Mouse (Mus musculus): ENCODE data around the gene Fam83g. TPM values are rescaled to one million over a fixed set of nuclear protein-coding genes. Genes with fewer than 3 reads are reported as not detected.
A peak's percentile ranks its signal among the peaks of the same experiment; 100 is the strongest.

The Fam83g gene
- polyA plus RNA-seq, 1 experiment from 2014 or later: 6.2 TPM

DNA sequence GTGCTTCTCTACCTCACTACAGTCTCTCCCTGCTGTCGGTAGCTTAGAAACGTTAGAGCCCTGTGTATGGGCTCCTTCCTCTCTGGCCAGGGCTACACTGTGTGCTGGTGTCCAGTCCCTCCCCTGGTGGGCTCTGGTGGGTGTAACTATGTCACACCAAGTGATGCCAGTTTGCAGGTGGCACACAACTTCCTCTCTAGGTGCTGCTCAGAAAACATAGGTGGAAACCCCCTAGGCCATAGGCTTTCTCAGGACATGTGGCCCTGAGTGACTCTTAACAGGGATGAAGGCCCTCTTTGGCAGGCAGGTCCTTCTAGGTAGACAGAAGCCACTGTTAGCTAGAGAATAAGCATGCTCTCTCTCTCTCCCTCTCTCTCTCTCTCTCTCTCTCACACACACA lies 26.5 kb upstream of the Fam83g start:
- H3K27ac ChIP-seq (ENCODE audit: low read length): no peak overlapping the region
- no peak overlapping the region for H3K4me2 ChIP-seq (ENCODE audit: low read depth, low read length)
- no peak overlapping the region for H3K4me3 ChIP-seq (ENCODE audit: low read depth, low read length)
- 60% methylated on average over 2 of the region's 2 CpGs for WGBS (ENCODE audit: insufficient replicate concordance)
- H3K9ac ChIP-seq (ENCODE audit: low read depth, low read length): no peak overlapping the region
- no peaks in the 10 kb centered on the region for H3K36me3 ChIP-seq (ENCODE audit: control insufficient read depth, insufficient read depth)
- H3K9me3 ChIP-seq (replicated peaks; ENCODE audit: control insufficient read depth, low read length): no peaks in the 10 kb centered on the region
- no peaks in the 10 kb centered on the region for H3K27me3 ChIP-seq (ENCODE audit: control insufficient read depth, insufficient read depth, low read depth, low read length)
- no peak for ATAC-seq (ENCODE audit: low read depth)
- H3K4me1 ChIP-seq (ENCODE audit: control insufficient read depth, low read depth, low read length): no peaks in the 10 kb centered on the region

- 78% methylated on average over 3 of the region's 3 CpGs for WGBS (ENCODE audit: insufficient replicate concordance)
- ATAC-seq (ENCODE audit: low read depth): no peak
- Histone ChIP-seq H3K27ac (ENCODE audit: low read length) (no peak overlapping the region), H3K4me3 (ENCODE audit: low read depth, low read length) (no peak overlapping the region), H3K9me3 (replicated peaks; ENCODE audit: control insufficient read depth, low read length) (no peaks in the 10 kb centered on the region), H3K4me2 (ENCODE audit: low read depth, low read length) (no peak overlapping the region), H3K36me3 (ENCODE audit: control insufficient read depth, insufficient read depth) (no peaks in the 10 kb centered on the region), H3K9ac (ENCODE audit: low read depth, low read length) (no peak overlapping the region), H3K27me3 (ENCODE audit: control insufficient read depth, insufficient read depth, low read depth, low read length) (no peaks in the 10 kb centered on the region), H3K4me1 (ENCODE audit: control insufficient read depth, low read depth, low read length) (no peaks in the 10 kb centered on the region)
Observed at GRCm38 (mm10) chr11:61658360-61658922, 25.4 kb upstream of the Fam83g start.

DNA sequence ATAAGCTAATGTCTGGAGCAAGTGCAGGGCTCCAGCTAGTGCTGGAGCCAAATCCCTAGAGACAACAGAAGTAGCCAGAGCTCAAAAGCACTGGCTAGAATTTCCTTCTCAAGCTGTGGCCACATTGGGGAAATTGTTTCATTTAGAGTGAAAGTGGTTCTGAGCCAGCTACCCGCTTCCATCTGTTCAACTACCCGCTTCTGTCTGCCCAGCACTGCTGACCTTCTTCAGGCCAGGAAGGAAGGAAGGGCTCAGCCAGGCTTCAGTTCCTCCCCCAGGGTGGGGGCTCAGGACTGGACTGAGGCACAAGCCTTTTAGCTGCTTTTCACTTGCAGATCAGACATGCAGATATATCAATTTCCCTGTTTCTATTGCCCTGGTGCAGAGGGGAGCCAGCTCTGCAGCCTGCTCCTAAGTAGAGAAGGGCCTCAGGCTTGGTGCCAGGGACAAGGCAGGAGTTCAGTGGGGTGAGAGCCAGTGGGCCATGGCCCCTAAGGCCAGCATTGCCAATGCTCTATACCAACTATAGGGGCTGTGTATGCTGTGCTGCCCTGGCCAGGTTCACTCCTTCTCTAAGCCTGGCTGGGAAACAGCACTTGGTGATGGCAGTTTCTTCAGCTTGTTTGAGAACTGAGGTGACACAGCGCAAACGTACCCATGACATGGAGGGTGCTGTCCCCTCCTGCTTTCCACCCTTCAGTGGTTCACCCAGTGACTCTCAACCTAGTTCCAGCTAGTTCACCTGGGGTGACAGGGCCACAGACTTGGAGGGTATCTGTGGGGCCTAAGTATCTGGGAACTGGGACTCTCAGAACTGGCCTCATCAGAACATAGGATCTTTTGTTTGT lies 24.7 kb upstream of the Fam83g start:
- Histone ChIP-seq H3K27me3 (ENCODE audit: control insufficient read depth, insufficient read depth, low read depth, low read length) (no peaks in the 10 kb centered on the region), H3K4me3 (ENCODE audit: low read depth, low read length) (no peak overlapping the region), H3K36me3 (ENCODE audit: control insufficient read depth, insufficient read depth) (no peaks in the 10 kb centered on the region), H3K9me3 (replicated peaks; ENCODE audit: control insufficient read depth, low read length) (no peaks in the 10 kb centered on the region), H3K27ac (ENCODE audit: low read length) (0 out of 2 replicates have a peak overlapping the region, but pooled peaks have one; percentile 24), H3K4me1 (ENCODE audit: control insufficient read depth, low read depth, low read length) (no peaks in the 10 kb centered on the region), H3K9ac (ENCODE audit: low read depth, low read length) (no peak overlapping the region), H3K4me2 (ENCODE audit: low read depth, low read length) (no peak overlapping the region)
- 42% methylated on average over 4 of the region's 4 CpGs for WGBS (ENCODE audit: insufficient replicate concordance)
- no peak for ATAC-seq (ENCODE audit: low read depth)

DNA sequence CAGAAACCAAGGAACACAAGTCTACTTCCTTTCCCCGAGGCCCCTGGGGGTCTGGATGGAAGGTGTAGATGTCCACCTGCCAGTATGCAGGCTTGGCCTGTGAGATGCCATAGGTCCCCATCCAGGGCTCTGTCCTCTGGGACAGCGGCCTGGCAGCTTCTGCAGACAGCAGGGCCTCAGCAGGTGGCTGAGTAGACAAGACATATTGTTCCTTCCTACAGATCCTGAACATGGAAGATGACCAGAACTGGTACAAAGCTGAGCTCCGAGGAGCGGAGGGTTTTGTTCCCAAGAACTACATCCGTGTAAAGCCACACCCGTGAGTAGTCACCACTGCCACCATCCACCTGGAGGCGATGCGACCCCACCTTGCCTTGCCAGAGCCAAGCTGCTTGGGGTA lies 23.9 kb upstream of the Fam83g start:
- Histone ChIP-seq H3K36me3 (ENCODE audit: control insufficient read depth, insufficient read depth) (no peaks in the 10 kb centered on the region), H3K9ac (ENCODE audit: low read depth, low read length) (no peak overlapping the region), H3K9me3 (replicated peaks; ENCODE audit: control insufficient read depth, low read length) (no peaks in the 10 kb centered on the region), H3K4me1 (ENCODE audit: control insufficient read depth, low read depth, low read length) (no peaks in the 10 kb centered on the region), H3K27ac (ENCODE audit: low read length) (no peak overlapping the region), H3K4me2 (ENCODE audit: low read depth, low read length) (no peak overlapping the region), H3K4me3 (ENCODE audit: low read depth, low read length) (no peak overlapping the region), H3K27me3 (ENCODE audit: control insufficient read depth, insufficient read depth, low read depth, low read length) (no peaks in the 10 kb centered on the region)
- 61% methylated on average over 8 of the region's 8 CpGs for WGBS (ENCODE audit: insufficient replicate concordance)
- no peak for ATAC-seq (ENCODE audit: low read depth)

GRCm38 (mm10) chr11:61660806-61661392 lies 23.0 kb upstream of the Fam83g start:
- no peak overlapping the region for H3K9ac ChIP-seq (ENCODE audit: low read depth, low read length)
- no peak overlapping the region for H3K27ac ChIP-seq (ENCODE audit: low read length)
- H3K27me3 ChIP-seq (ENCODE audit: control insufficient read depth, insufficient read depth, low read depth, low read length): no peaks in the 10 kb centered on the region
- no peak overlapping the region for H3K4me2 ChIP-seq (ENCODE audit: low read depth, low read length)
- 40% methylated on average over 7 of the region's 7 CpGs for WGBS (ENCODE audit: insufficient replicate concordance)
- no peaks in the 10 kb centered on the region for H3K4me1 ChIP-seq (ENCODE audit: control insufficient read depth, low read depth, low read length)
- no peak overlapping the region for H3K4me3 ChIP-seq (ENCODE audit: low read depth, low read length)
- H3K9me3 ChIP-seq (replicated peaks; ENCODE audit: control insufficient read depth, low read length): no peaks in the 10 kb centered on the region
- ATAC-seq (ENCODE audit: low read depth): no peak
- no peaks in the 10 kb centered on the region for H3K36me3 ChIP-seq (ENCODE audit: control insufficient read depth, insufficient read depth)

DNA sequence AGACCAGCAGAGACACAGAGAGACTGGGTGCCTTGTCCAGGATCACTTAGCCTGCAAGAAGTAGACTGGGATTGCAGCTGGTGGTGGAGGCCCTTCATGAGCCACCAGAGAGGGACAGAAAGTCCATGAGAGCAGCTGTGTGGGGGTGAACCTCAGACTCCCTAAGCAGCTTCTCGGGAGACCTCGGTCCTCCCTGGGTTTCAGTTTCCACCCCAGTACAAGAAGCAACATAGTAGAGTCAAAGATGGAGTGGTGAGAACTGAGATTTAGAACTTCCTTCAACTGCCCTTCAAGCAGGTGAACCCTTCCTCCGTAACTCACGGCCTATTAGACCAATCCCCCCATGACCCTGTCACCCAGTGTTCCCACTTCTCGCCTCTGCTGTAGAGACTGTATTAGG lies 21.7 kb upstream of the Fam83g start:
- H3K4me3 ChIP-seq (ENCODE audit: low read depth, low read length): no peak overlapping the region
- H3K4me2 ChIP-seq (ENCODE audit: low read depth, low read length): no peak overlapping the region
- H3K36me3 ChIP-seq (ENCODE audit: control insufficient read depth, insufficient read depth): no peaks in the 10 kb centered on the region
- H3K27ac ChIP-seq (ENCODE audit: low read length): no peak overlapping the region
- H3K9me3 ChIP-seq (replicated peaks; ENCODE audit: control insufficient read depth, low read length): no peaks in the 10 kb centered on the region
- WGBS (ENCODE audit: insufficient replicate concordance): 75% methylated on average over 5 of the region's 5 CpGs
- H3K27me3 ChIP-seq (ENCODE audit: control insufficient read depth, insufficient read depth, low read depth, low read length): no peaks in the 10 kb centered on the region
- H3K4me1 ChIP-seq (ENCODE audit: control insufficient read depth, low read depth, low read length): no peaks in the 10 kb centered on the region
- H3K9ac ChIP-seq (ENCODE audit: low read depth, low read length): no peak overlapping the region
- ATAC-seq (ENCODE audit: low read depth): no peak

- no peak for ATAC-seq (ENCODE audit: low read depth)
- Histone ChIP-seq H3K4me3 (ENCODE audit: low read depth, low read length) (no peak overlapping the region), H3K4me1 (ENCODE audit: control insufficient read depth, low read depth, low read length) (no peaks in the 10 kb centered on the region), H3K9me3 (replicated peaks; ENCODE audit: control insufficient read depth, low read length) (no peaks in the 10 kb centered on the region), H3K9ac (ENCODE audit: low read depth, low read length) (no peak overlapping the region), H3K27me3 (ENCODE audit: control insufficient read depth, insufficient read depth, low read depth, low read length) (no peaks in the 10 kb centered on the region; the same call in 1 of the 2 replicates), H3K4me2 (ENCODE audit: low read depth, low read length) (no peak overlapping the region), H3K27ac (ENCODE audit: low read length) (no peak overlapping the region), H3K36me3 (ENCODE audit: control insufficient read depth, insufficient read depth) (no peaks in the 10 kb centered on the region)
- 67% methylated on average over 4 of the region's 4 CpGs for WGBS (ENCODE audit: insufficient replicate concordance)
Observed at GRCm38 (mm10) chr11:61665401-61665800, 18.5 kb upstream of the Fam83g start.

DNA sequence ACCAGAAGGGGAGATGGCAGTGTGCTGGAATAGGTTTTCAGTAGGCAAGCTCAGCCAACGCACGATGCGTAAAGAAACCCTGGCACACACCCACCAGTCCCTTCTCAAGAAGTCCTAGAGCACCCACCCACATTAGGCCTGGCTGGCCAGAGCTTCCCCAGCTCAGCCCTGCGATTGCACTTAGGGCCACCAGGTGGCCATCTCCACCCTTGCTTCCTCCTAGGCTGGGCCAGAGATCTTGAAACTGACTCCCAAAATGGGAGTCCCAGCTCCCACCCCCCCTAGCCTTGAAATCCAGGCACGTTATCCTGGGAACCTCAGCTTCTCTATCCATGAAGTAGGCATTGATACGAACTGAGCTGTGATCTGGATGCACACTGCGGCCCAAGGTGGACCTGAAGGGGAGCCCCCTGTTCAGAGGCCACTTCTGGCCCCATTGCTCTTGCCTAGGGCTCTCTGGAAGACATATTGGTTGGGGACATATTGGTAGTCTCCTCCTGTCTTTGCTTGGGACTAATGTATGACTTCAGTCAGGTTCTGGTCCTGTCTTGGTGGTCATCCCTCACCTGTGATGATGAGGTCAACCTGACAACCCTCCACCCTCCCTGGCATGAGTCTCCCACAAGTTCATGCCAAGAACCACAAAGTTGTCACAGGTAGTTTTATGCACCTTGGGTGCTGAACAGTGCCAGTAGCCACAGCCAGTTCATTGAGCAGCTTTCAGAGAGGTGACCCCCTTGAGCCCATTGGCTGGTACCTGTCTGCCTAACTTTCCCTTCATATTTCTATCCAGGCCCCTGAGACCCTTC lies 17.7 kb upstream of the Fam83g start:
- no peak overlapping the region for H3K4me2 ChIP-seq (ENCODE audit: low read depth, low read length)
- ATAC-seq (ENCODE audit: low read depth): no peak
- H3K4me1 ChIP-seq (ENCODE audit: control insufficient read depth, low read depth, low read length): no peaks in the 10 kb centered on the region
- H3K9me3 ChIP-seq (replicated peaks; ENCODE audit: control insufficient read depth, low read length): no peaks in the 10 kb centered on the region
- no peaks in the 10 kb centered on the region; the same call in 1 of the 2 replicates for H3K27me3 ChIP-seq (ENCODE audit: control insufficient read depth, insufficient read depth, low read depth, low read length)
- no peaks in the 10 kb centered on the region for H3K36me3 ChIP-seq (ENCODE audit: control insufficient read depth, insufficient read depth)
- WGBS (ENCODE audit: insufficient replicate concordance): 45% methylated on average over 7 of the region's 7 CpGs
- H3K4me3 ChIP-seq (ENCODE audit: low read depth, low read length): no peak overlapping the region
- H3K27ac ChIP-seq (ENCODE audit: low read length): no peak overlapping the region
- H3K9ac ChIP-seq (ENCODE audit: low read depth, low read length): no peak overlapping the region
